Mouse (Mus musculus) adrenal gland, postnatal 14 days (tissue): ENCODE measurements around the gene Agfg1. TPM values are rescaled to one million over a fixed set of nuclear protein-coding genes. Genes with fewer than 3 reads are reported as not detected.

Experiments used
- DNase-seq: peaks from one replicate; pipeline ENCODE4 v3.0.0; 2021; ENCODE audit warnings: mixed read lengths
- total RNA-seq: library from RNA; stranded (reverse); gene quantifications from 2 replicates; pipeline ENCODE4 v1.2.3, GENCODE M21; 2021

The Agfg1 gene
- total RNA-seq, 1 experiment from 2014 or later, result 53.0 TPM

DNA sequence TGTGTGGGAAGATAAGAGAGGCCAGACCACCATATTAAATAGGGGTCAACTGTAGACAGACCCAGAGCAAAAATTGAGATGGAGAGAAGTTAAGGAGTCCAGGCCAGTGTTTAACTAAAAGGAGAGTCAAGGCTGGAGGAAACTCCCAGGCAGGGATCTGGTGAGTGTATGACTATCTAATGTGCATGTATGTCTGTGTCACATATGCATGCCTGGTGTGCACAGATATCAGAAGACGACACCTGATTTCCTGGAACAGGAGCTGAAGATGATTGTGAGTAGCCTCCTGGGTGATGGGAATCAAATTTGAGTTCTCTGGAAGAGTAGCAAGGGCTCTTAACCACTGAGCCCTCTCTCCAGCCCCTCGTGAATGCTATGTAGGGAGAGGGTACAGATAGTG lies 14.0 kb upstream of the Agfg1 start:
- DNase-seq, result no peak

DNA sequence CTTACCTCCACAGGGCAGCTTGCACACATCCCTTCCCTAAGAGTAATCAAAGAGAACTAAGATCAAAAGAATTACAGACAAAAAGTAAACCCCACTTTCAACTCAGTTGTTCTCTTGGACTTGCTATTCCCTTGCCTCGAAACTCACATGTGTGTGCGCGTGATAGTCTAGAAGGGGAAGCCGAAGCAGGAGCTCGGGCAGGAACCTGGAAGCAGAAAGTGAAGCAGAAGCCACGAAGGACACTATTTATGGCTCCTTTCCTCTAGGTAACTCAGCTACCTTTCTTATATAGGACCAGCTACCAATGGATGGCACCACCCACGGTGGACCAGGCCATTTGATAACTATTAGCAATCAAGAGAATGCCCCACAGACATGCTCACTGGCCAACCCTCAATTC lies 13.5 kb upstream of the Agfg1 start:
- no peak for DNase-seq

DNA sequence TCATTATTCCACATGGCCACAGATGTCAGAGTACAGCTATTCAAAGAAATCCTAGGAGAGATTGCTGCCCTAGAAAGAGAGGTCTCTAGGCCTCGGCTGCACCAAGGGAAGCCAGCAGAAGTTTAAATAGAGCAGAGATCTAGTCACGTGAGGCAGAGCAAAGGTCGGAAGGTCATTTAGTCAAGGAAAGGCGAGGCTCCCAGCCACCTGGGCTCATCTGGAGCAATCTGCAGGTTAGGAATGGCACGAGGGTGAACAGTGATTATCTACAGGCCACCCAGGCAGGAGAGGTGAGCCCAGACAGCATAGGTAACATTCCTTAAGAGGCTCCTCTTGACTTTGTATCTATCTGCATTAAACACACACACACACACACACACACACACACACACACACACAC lies 12.4 kb upstream of the Agfg1 start:
- DNase-seq, result no peak

DNA sequence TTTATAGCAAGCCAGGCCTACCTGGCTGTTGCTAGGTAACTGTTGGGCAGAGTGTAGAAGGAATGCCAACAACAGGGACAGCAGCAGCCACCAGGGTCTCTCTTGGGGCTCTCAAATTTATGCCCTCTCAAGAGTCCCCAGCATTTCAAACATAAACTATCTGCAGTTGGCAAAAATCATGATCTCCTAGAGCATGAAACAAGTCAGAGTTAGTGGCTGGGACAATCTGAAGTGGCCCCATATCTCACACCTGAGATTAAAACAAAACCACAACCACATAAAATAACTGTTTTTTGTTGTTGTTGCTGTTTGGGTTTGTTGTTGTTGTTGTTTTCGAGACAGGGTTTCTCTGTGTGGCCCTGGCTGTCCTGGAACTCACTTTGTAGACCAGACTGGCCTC lies 8.5 kb upstream of the Agfg1 start:
- DNase-seq, result no peak

DNA sequence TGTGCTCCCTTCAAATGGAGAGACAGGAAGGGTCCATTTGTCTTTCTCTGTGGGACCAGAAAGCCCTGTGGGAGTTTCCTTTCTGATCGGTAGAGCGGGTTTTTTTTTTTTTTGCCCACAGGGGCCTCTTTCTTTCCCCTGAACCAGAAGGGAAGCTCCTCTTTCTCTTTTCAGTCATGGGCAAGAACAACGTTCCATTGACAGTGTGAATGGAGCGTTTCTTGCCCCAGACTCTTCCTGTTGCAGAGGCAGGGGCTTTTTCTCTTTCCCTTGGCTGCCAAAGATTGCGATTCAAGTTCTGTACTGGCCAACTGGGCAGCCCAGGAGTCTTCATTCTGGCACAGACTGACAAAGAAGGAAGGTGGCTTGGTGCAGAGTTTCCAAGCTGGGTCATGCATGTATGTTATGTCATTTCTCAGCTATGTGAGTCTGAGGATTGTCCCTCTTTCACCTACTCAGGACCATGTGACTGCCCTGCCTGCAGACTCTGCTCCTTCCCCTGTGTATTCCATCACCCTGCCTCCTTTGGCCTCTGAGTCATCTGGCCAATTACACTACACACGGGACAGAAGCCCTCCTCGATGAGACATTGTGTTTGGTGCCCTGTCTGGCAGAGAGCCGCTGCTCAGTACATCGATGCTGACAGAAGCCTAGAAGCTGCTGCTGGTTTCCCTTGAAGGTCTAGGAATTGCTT lies 7.6 kb upstream of the Agfg1 start:
- peak; percentile 68 for DNase-seq

GRCm38 (mm10) chr1:82832495-82833021 lies 6.7 kb upstream of the Agfg1 start:
- no peak for DNase-seq

GRCm38 (mm10) chr1:82833501-82833900 lies 5.8 kb upstream of the Agfg1 start:
- no peak for DNase-seq

DNA sequence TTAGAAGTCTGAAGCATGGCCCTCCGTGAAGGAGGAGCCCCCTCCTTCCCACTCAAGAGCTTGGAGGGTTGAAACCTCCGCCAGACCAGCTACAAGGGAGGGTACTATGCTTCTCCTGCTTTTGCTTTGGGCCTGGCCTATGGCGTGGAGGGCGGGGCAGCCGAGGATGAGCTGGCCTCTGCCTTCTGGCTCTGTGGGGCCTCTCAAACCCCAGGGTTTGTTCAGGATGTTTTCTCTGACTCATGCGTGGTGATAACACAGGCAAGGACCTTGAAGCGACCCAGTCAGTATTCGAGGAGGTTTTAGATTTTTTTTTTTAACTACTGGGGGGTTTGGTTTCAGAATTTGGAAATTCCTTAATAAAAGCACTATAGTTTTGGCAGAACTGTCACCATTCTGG lies 4.7 kb upstream of the Agfg1 start:
- DNase-seq, result peak; percentile 86

DNA sequence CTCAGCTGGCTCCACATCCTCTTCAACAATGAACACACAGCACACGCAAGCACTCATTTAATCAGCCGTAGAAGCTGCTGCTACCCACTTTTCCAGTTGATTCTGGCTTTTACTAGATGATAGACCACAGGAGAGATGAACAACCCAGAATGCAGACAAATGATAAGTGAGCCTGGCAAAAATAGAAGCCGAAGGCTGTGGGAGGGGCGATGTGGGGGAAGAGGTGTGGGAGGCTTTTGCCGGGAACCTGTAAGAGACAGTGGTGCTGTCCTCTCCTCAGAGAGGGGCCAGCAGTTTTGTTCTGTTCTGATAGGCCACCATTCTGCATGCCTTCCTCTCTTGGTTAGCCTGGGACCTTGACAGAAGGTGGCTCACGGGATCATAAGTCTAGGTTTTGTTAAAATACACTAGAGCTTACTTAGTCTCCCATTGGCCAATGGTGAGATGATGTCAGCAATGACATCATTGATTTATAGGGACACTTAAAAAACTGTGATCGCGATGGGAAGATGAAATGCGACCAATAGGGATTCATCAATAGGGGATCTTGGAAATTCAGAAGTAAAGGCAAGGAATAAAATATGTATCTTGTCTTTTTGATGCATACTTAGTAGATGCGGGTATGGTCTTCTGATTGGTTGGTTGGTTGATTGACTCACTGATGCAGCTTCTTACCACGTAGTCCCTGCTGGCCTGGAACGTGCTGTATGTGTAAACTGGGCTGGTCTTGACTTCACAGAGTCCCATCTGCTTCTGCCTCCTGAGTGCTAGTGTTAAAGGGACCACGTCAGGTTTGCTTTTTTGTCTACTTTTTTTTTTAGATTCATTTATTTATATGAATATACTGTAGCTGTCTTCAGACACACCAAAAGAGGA lies 2.7 kb upstream of the Agfg1 start:
- no peak for DNase-seq

- DNase-seq, result no peak
These were observed 1.7 kb upstream of the Agfg1 start for GRCm38 (mm10) chr1:82837579-82837978.

DNA sequence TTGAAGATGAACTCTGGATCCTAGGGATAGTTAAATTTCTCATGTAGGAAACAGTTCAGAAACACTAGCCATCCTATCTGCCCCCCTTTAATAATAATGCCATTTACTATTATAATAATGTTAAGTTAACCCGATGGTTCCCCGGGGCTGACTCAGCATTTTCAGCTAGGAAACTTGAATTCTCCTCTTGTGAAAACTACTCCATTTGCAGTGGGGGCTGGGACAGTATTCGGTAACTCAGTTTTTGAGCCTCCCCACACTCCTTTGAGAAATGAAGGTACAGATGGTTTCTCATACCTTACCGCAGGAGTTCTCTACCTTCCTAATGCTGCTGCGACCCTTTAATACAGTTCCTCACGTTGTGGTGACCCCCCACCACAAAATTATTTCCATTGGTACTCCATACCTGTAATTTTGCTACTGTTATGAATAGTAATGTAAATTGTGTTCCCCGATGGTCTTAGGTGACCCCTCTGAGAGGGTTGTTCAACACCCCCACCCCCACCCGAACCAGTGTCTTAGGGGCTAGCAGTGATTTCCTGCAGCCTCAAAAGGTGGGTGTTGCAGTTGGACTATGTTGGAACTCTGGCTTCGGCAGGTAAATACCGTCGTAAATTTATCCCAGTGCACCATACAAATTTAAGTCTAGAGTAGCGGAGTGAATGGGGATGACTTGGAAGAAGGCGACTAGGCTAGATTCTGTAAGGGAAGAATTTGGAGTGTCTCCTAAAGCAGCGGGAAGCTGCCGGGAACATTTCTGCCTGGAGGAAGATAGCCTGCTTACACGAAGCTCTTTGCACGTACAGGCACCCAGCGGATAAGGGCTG lies 601 bp upstream of the Agfg1 start:
- no peak for DNase-seq

GRCm38 (mm10) chr1:82839614-82840421 lies 535 bp downstream of the Agfg1 start:
- no peak for DNase-seq

- DNase-seq, result no peak
These were observed 16.4 kb downstream of the Agfg1 start for GRCm38 (mm10) chr1:82855729-82856128.

DNA sequence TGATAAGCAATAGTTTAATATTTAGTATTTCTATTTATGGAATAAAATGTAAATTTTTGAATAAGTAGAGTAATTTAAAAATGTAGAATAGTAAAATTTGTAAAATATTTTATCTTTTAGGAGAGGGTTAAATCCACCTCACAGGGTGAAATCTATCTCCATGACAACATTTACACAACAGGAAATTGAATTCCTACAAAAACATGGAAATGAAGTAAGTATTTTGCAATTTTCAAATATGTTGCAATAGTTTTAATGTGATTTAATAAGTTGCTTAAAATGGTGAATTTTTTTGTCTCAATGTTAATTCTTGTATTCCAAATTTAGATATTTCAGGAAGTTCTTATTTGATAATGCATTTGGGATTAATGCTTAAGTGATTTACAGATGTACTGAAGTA lies 19.0 kb downstream of the Agfg1 start:
- no peak for DNase-seq

DNA sequence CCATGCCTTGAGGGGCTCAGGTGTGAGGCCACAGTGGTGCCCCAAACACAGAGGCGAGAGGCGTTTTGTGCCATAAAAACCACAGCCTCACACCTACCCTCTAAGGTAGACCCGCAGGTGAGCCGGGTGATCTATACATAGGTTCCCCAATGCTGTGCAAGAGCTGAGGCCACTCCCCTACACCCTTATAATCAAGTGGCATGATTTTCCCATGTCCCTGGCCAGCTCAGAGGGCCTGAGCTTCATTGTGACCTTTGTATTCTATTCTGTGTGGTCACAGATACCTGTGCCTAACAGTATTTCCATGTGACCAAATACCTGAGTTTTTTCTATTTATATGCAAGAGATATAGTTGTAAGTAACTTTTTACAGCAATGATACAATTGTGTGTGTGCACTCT lies 21.1 kb downstream of the Agfg1 start:
- no peak for DNase-seq

DNA sequence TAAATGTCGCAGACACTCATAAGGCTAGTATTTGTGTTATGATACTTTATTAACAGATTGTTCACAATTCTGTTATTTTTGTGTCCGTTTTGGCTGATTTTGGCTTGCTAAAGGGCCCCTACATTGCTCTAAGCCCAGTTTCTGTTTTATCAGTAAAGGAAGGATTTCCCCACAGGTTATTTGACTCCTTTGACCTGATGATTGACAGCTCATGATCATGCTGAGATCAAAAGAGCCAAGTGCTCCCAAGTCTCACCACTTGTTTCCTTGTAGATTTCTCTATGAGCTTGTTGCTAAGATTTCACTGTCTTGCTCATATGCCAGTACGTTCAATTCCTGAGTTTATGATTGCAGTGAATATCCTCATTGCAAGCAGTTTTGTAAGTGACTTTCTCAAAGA lies 30.9 kb downstream of the Agfg1 start:
- DNase-seq, result no peak

DNA sequence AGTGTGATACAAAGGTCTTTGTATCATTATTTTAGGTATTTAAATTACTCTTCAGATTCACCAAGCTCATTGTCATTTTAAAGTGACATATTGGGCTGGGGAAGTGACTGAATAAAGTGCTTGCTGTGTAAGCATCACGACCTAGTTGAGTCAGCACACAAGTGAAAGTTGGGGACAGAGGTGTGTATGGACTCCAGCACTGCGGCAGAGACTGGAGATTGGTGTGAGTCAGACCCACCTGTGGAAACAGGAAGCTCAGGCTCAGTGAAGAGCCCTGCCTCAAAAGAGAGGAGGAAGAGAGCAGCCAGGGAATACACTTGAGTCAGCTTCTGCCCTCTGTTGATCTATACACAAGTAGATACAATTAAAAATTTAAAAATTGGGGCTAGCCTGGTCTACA lies 39.9 kb downstream of the Agfg1 start:
- DNase-seq, result no peak

GRCm38 (mm10) chr1:82880196-82880595 lies 40.9 kb downstream of the Agfg1 start:
- DNase-seq, result no peak

DNA sequence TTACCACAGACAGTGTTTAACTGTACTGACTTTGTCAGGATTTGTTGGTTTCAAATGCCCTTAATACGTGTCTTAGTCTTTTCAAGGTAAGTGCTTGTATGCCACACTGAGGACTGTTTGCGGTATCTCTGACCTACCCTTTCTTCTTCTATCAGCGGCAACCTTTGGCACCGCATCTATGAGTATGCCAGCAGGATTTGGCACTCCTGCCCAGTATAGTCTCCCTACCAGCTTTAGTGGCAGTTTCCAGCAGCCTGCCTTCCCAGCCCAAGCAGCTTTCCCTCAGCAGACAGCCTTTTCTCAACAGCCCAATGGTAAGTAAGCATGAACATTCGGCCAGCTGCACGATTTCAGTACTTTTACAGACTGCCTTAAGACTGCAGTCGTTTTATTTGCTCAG lies 54.0 kb downstream of the Agfg1 start:
- DNase-seq, result no peak

GRCm38 (mm10) chr1:82900567-82900966 lies 61.3 kb downstream of the Agfg1 start:
- no peak for DNase-seq

DNA sequence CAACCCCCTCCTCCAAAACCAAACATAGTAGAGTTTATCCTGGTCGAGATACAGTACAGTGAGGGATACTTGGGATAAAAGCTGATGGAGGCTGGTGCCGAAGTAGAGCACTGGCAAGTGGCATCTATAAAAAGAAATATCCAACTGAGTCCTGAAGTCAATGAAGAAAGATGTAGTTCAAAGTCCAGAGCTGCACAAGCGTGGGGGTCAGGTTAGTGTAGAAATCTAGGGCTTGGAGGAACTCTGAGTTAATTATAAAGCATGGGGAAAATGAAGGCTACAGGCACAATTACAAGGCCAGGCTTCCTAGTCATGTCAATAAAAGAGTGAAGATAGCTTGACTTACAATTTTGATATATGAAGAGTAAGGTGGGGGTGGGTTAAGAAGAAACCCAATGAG lies 61.9 kb downstream of the Agfg1 start:
- DNase-seq, result no peak

- no peak for DNase-seq
These were observed 66.6 kb downstream of the Agfg1 start for GRCm38 (mm10) chr1:82905886-82906285.
